Mouse (Mus musculus): ENCODE results near the gene Cep83.

- no peak for TF ChIP-seq CTCF (IDR thresholded peaks at IDR 0.05; ENCODE audit: control insufficient read depth, insufficient read depth, insufficient replicate concordance, low read depth, low read length)
- TF ChIP-seq POLR2A (IDR thresholded peaks at IDR 0.05; ENCODE audit: control insufficient read depth, low read depth, low read length): no peak
Observed at GRCm38 (mm10) chr10:94828734-94829230, 140.3 kb downstream of the Cep83 start.
